Mouse (Mus musculus) frontal cortex, postnatal 25 days (tissue): Measurements from ENCODE around the gene Gm21797.
"Not testable (repeated sequence)": the region's sequence is repeated elsewhere in the genome, so short reads cannot be mapped to it uniquely, and the experiment has no call there.

Source experiments
- DNase-seq, 2 experiments: peaks; one replicate each; pipeline ENCODE4 v3.0.0; 2022; ENCODE audit warnings: low spot score in 2 of 2

Gene Gm21797

GRCm38 (mm10) chrY:40775665-40776064, at the start of gene Gm21797:
Gene Gm21797 (minus strand): TSS chrY:40775765.
- DNase-seq: not testable (repeated sequence)

- not testable (repeated sequence) for DNase-seq
These were observed 29.0 kb upstream of the Gm21797 start, which contains the start of gene Gm20795 for GRCm38 (mm10) chrY:40804614-40805013. Gene Gm20795 (plus strand): TSS chrY:40804914.
